Mouse (Mus musculus) embryo, embryonic 11.5 days (tissue): Measurements from ENCODE around the gene Aldh3a1.
"Not testable (repeated sequence)": the region's sequence is repeated elsewhere in the genome, so short reads cannot be mapped to it uniquely, and the experiment has no call there.

Source experiments
- DNase-seq: peaks from one replicate; pipeline ENCODE4 v3.0.0-alpha.2; 2012; ENCODE audit warnings: low read depth, low spot score

Gene Aldh3a1

GRCm38 (mm10) chr11:61207487-61208246 is at the start of gene Aldh3a1:
Gene Aldh3a1 (plus strand): TSS chr11:61207537.
- no peak for DNase-seq

GRCm38 (mm10) chr11:61158141-61158540 is 49.2 kb upstream of the Aldh3a1 start:
- no peak for DNase-seq

GRCm38 (mm10) chr11:61159796-61160732 is 47.3 kb upstream of the Aldh3a1 start:
- DNase-seq = no peak

- DNase-seq = no peak
Measured at GRCm38 (mm10) chr11:61161121-61161520, 46.2 kb upstream of the Aldh3a1 start.

- no peak for DNase-seq
Measured at GRCm38 (mm10) chr11:61162776-61163175, 44.6 kb upstream of the Aldh3a1 start.

- DNase-seq = no peak
Measured at GRCm38 (mm10) chr11:61163341-61163740, 44.0 kb upstream of the Aldh3a1 start.

- DNase-seq = no peak
Measured at GRCm38 (mm10) chr11:61164366-61164765, 43.0 kb upstream of the Aldh3a1 start.

GRCm38 (mm10) chr11:61164881-61165280 is 42.5 kb upstream of the Aldh3a1 start:
- no peak for DNase-seq

GRCm38 (mm10) chr11:61170184-61170583 is 37.2 kb upstream of the Aldh3a1 start:
- DNase-seq = no peak

GRCm38 (mm10) chr11:61173477-61173876 is 33.9 kb upstream of the Aldh3a1 start:
- DNase-seq = not testable (repeated sequence)

- DNase-seq = peak; percentile 78
Measured at GRCm38 (mm10) chr11:61174291-61174820, 33.0 kb upstream of the Aldh3a1 start.

- peak; percentile 99 for DNase-seq
Measured at GRCm38 (mm10) chr11:61174821-61175658, 32.3 kb upstream of the Aldh3a1 start, which contains the start of gene Usp22. Gene Usp22 (minus strand): TSS chr11:61175055.

GRCm38 (mm10) chr11:61175778-61176177 is 31.6 kb upstream of the Aldh3a1 start:
- DNase-seq = no peak

GRCm38 (mm10) chr11:61176321-61176720 is 31.0 kb upstream of the Aldh3a1 start:
- DNase-seq = no peak

GRCm38 (mm10) chr11:61180361-61180760 is 27.0 kb upstream of the Aldh3a1 start:
- DNase-seq = no peak

- no peak for DNase-seq
Measured at GRCm38 (mm10) chr11:61181624-61182023, 25.7 kb upstream of the Aldh3a1 start.

- no peak for DNase-seq
Measured at GRCm38 (mm10) chr11:61183820-61184219, 23.5 kb upstream of the Aldh3a1 start.

GRCm38 (mm10) chr11:61190776-61191175 is 16.6 kb upstream of the Aldh3a1 start:
- no peak for DNase-seq

- not testable (repeated sequence) for DNase-seq
Measured at GRCm38 (mm10) chr11:61192123-61192522, 15.2 kb upstream of the Aldh3a1 start.

GRCm38 (mm10) chr11:61192779-61193178 is 14.6 kb upstream of the Aldh3a1 start:
- no peak for DNase-seq

- peak; percentile 57 for DNase-seq
Measured at GRCm38 (mm10) chr11:61193392-61193791, 13.9 kb upstream of the Aldh3a1 start.
